Comparison of ENCODE assay signal across 21 mouse cellular contexts in the genomic region with DNA sequence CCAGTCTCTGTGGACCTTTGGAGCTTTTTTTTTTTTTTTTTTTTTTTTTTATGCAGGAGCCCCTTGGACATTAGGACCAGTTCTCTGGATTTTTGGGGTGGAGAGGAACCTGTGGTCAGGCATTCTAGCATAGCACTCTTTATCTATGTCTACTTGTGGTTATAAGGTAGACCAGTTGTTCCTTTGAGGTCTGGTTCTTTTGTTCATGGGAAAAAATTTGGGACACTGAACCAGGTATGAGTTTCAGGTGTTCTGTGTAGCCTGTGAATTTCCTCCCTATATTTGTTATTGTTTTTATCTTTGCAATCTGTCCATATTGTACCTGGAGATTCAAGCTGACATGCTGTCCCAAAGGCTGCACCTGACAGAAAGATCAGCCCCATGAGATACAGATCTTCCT. TPM values are rescaled to one million over a fixed set of nuclear protein-coding genes. Genes with fewer than 3 reads are reported as not detected.
A peak's percentile ranks its signal among the peaks of the same experiment; 100 is the strongest.
DNase-seq lines count a peak whose midpoint lies in the region; ATAC-seq and TF ChIP-seq lines count a peak whose summit lies in the region.
"Had no signal": no experiment of that assay in that cellular context is flagged by ENCODE, and none has a peak within 500 bp of the region (broad histone marks: within the 10 kb centered on the region; RNA-seq: fewer than 3 reads in every experiment).

No protein-coding gene starts in this region.

- no peak overlapping the region for H3K27ac ChIP-seq in liver, adult 2 months (replicated peaks; ENCODE audit: insufficient read depth, low read depth, low read length)
- no peak overlapping the region for H3K27ac ChIP-seq in liver, embryonic 11.5 days (ENCODE audit: low read depth, low read length)
- H3K27ac ChIP-seq in ES-E14 (ENCODE audit: insufficient read depth, low read depth, low read length, poor library complexity, severe bottlenecking) = no peak overlapping the region
- H3K27ac ChIP-seq in kidney, adult 2 months (ENCODE audit: insufficient read depth, low read depth, low read length) = no peak overlapping the region
- H3K27ac ChIP-seq: embryonic facial prominence, embryonic 13.5 days; limb, embryonic 12.5 days; liver, embryonic 15.5 days; midbrain, embryonic 15.5 days had no signal

- H3K79me2 ChIP-seq in liver, adult 2 months (ENCODE audit: control insufficient read depth, insufficient read depth, low read length) = no peaks in the 10 kb centered on the region

- DNase-seq in liver, adult 2 months (ENCODE audit: extremely low read depth, low read depth, low spot score) = peak; percentile 21
- no peak for DNase-seq in liver, embryonic 11.5 days (ENCODE audit: low spot score)
- peak; percentile 11 for DNase-seq in ES-E14 (ENCODE audit: low read depth, low spot score)
- peak; percentile 5 for DNase-seq in brain, embryonic 14.5 days (ENCODE audit: low read depth)
- peak; percentile 81 for DNase-seq in mesoderm, embryonic 11.5 days (ENCODE audit: low read depth, low spot score)
- DNase-seq in right cerebral cortex, postnatal 4 days = no peak
- DNase-seq in left cerebral cortex, adult 9 months (ENCODE audit: low spot score in 2 of 2) = no peak
- no peak for DNase-seq in kidney, adult 2 months
- DNase-seq: adrenal gland, adult 8-10 months; cerebellum, adult 18-20 months; kidney, postnatal 4 days; lung, postnatal 10 days; retina, postnatal 1 day; thymus, postnatal 25 days had no signal

- no peak for TF ChIP-seq CTCF in liver, adult 2 months (IDR thresholded peaks at IDR 0.05; ENCODE audit: low read depth, low read length)
- TF ChIP-seq CTCF in brain, embryonic 14.5 days (IDR thresholded peaks at IDR 0.05; ENCODE audit: borderline replicate concordance, extremely low read depth, insufficient read depth, insufficient read length) = no peak
- TF ChIP-seq CTCF in kidney, adult 2 months (conservative IDR thresholded peaks at IDR 0.05; ENCODE audit: insufficient read depth, insufficient read length, low read depth, low read length) = no peak

- H3K4me3 ChIP-seq in liver, adult 2 months (ENCODE audit: insufficient read depth, low read depth, low read length) = no peak overlapping the region
- H3K4me3 ChIP-seq in liver, embryonic 11.5 days (ENCODE audit: low read depth, low read length) = no peak overlapping the region
- no peak overlapping the region for H3K4me3 ChIP-seq in ES-E14 (ENCODE audit: insufficient read depth in 1 of 2, low read depth in 1 of 2, low read length in 2 of 2, poor library complexity in 1 of 2, severe bottlenecking in 1 of 2)
- H3K4me3 ChIP-seq in kidney, adult 2 months (ENCODE audit: insufficient read depth, low read depth, low read length) = no peak overlapping the region
- H3K4me3 ChIP-seq: embryonic facial prominence, embryonic 13.5 days; limb, embryonic 12.5 days; liver, embryonic 15.5 days; megakaryocyte, embryonic 14.5 days; midbrain, embryonic 15.5 days; myocyte had no signal

- H3K9ac ChIP-seq in liver, adult 2 months (ENCODE audit: low read depth, low read length) = no peak overlapping the region
- H3K9ac ChIP-seq in liver, embryonic 11.5 days (ENCODE audit: low read depth, low read length) = no peak overlapping the region
- H3K9ac ChIP-seq in ES-E14 (ENCODE audit: insufficient read depth, low read depth, low read length, poor library complexity, severe bottlenecking) = no peak overlapping the region
- H3K9ac ChIP-seq: embryonic facial prominence, embryonic 13.5 days; limb, embryonic 12.5 days; liver, embryonic 15.5 days; midbrain, embryonic 15.5 days had no signal

- in situ Hi-C loops in ES-E14 (cut with MboI; ENCODE audit: low sequenced_read_pairs in 2 of 2, unreplicated experiment in 2 of 2) = loop anchor here in 1 of 2 experiments (10.0 kb wide), 1 partner anchor 426 kb away; no protein-coding TSS in a partner anchor

- H3K9me3 ChIP-seq in liver, embryonic 11.5 days (ENCODE audit: control insufficient read depth, low read length) = no peaks in the 10 kb centered on the region
- H3K9me3 ChIP-seq in ES-E14 (ENCODE audit: control insufficient read depth, insufficient read depth, low read depth, low read length) = peaks cover 12% of the 10 kb centered on the region
- H3K9me3 ChIP-seq: liver, embryonic 15.5 days had no signal

- H3K27me3 ChIP-seq in liver, adult 2 months (ENCODE audit: control insufficient read depth, insufficient read depth, low read length) = no peaks in the 10 kb centered on the region
- no peaks in the 10 kb centered on the region for H3K27me3 ChIP-seq in liver, embryonic 11.5 days (replicated peaks; ENCODE audit: control insufficient read depth, insufficient read depth, low read length)
- H3K27me3 ChIP-seq in kidney, adult 2 months (replicated peaks; ENCODE audit: control insufficient read depth, insufficient read depth, low read length) = no peaks in the 10 kb centered on the region
- H3K27me3 ChIP-seq: embryonic facial prominence, embryonic 13.5 days; limb, embryonic 12.5 days; liver, embryonic 15.5 days; megakaryocyte, embryonic 14.5 days; midbrain, embryonic 15.5 days had no signal

- no peaks in the 10 kb centered on the region for H3K4me1 ChIP-seq in liver, adult 2 months (ENCODE audit: control insufficient read depth, insufficient read depth, low read length)
- H3K4me1 ChIP-seq in liver, embryonic 11.5 days (replicated peaks; ENCODE audit: control insufficient read depth, insufficient read depth, low read length) = no peaks in the 10 kb centered on the region
- H3K4me1 ChIP-seq in ES-E14 (ENCODE audit: control insufficient read depth in 2 of 2, insufficient read depth in 2 of 2, low read length in 2 of 2, poor library complexity in 1 of 2) = no peaks in the 10 kb centered on the region
- H3K4me1 ChIP-seq in kidney, adult 2 months (ENCODE audit: control insufficient read depth, insufficient read depth, low read length) = no peaks in the 10 kb centered on the region
- H3K4me1 ChIP-seq: embryonic facial prominence, embryonic 13.5 days; limb, embryonic 12.5 days; liver, embryonic 15.5 days; megakaryocyte, embryonic 14.5 days; midbrain, embryonic 15.5 days had no signal

- no peaks in the 10 kb centered on the region for H3K36me3 ChIP-seq in liver, adult 2 months (ENCODE audit: control insufficient read depth, insufficient read depth, low read length)
- H3K36me3 ChIP-seq in liver, embryonic 11.5 days (ENCODE audit: control insufficient read depth, insufficient read depth, low read length) = no peaks in the 10 kb centered on the region
- H3K36me3 ChIP-seq in ES-E14 (ENCODE audit: control insufficient read depth, insufficient read depth, low read length, poor library complexity, severe bottlenecking) = no peaks in the 10 kb centered on the region
- H3K36me3 ChIP-seq in kidney, adult 2 months (ENCODE audit: control insufficient read depth, insufficient read depth, low read length) = no peaks in the 10 kb centered on the region
- H3K36me3 ChIP-seq: embryonic facial prominence, embryonic 13.5 days; limb, embryonic 12.5 days; liver, embryonic 15.5 days; midbrain, embryonic 15.5 days had no signal

- ATAC-seq in liver, embryonic 11.5 days (replicated peaks; ENCODE audit: low FRiP score) = no peak
- ATAC-seq: forebrain, embryonic 16.5 days; midbrain, embryonic 15.5 days had no signal

- H3K4me2 ChIP-seq in liver, embryonic 11.5 days = no peak overlapping the region
- H3K4me2 ChIP-seq: embryonic facial prominence, embryonic 13.5 days; limb, embryonic 12.5 days; liver, embryonic 15.5 days; midbrain, embryonic 15.5 days had no signal

- TF ChIP-seq POLR2A in liver, adult 2 months (IDR thresholded peaks at IDR 0.05; ENCODE audit: extremely low read depth, insufficient read depth, low read length) = no peak
- TF ChIP-seq POLR2A in brain, embryonic 14.5 days (IDR thresholded peaks at IDR 0.05; ENCODE audit: borderline replicate concordance, extremely low read depth, insufficient read depth, insufficient read length, poor library complexity, severe bottlenecking) = no peak
- no peak for TF ChIP-seq POLR2A in kidney, adult 2 months (IDR thresholded peaks at IDR 0.05; ENCODE audit: low read depth, low read length)

TF ChIP-seq in ES-E14, 5 proteins besides CTCF, POLR2A, EP300 and RAD21:
- no peak for TF ChIP-seq ZNF384 (IDR thresholded peaks at IDR 0.05; ENCODE audit: low read depth, low read length)

RNA-seq across cellular contexts. Expression of a gene that starts 40.1 kb away (rescaled TPM):
- 3.2 and 5.6 TPM in 2 replicates for total RNA-seq in liver, adult 2 months (2014; rRNA removed)
- 6.3 and 10.7 TPM in 2 replicates for polyA plus RNA-seq in liver, adult 2 months (2012; rRNA removed)
- polyA plus RNA-seq in liver, embryonic 11.5 days (2014; fragmentation: Nextera tagmentation; extraction: Ambion mirVana) = 6.9 and 7.5 TPM in 2 replicates
- 18.4 and 19.9 TPM in 2 replicates for total RNA-seq in ES-E14 (2012; rRNA removed)
- 26.7 and 27.1 TPM in 2 replicates for polyA plus RNA-seq in brain, embryonic 14.5 days (2012; rRNA removed)
- polyA plus RNA-seq in kidney, adult 2 months (2012; rRNA removed) = 8.2 and 12.0 TPM in 2 replicates

Comparison
In these comparisons a context has a peak if more than half of its experiments do, and no peak if none do; other contexts are left out.
1. DNase-seq: peak in liver, adult 2 months (single experiment), ES-E14 (single experiment), brain, embryonic 14.5 days (single experiment) and mesoderm, embryonic 11.5 days (single experiment); none in liver, embryonic 11.5 days (single experiment), right cerebral cortex, postnatal 4 days (single experiment), left cerebral cortex, adult 9 months (0 of 2) and kidney, adult 2 months (single experiment).